Mouse (Mus musculus): ENCODE data around the gene Ube2e3. TPM values are rescaled to one million over a fixed set of nuclear protein-coding genes. Genes with fewer than 3 reads are reported as not detected.

Ube2e3 gene
- polyA plus RNA-seq, 1 experiment from 2014 or later = 224 TPM

DNA sequence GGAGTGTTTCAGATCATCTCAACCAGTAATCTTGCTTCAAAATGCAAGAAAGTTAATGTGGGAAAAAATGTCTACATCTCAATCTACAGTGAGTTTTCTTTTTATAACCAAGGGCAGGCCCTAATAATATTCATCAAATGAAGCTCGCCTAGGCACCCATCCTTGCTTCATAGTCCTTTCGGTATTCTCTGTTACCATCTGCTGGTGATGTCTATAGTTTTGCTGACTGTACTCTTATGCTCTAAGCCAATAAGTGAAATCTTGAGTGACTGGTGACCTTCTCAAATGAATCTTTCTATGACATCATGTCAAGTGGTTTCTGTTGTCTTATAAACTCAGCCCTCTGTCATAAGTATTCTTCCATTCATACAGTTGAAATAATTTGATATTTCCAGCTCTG is 97.1 kb downstream of the Ube2e3 start:
- no peak overlapping the region for H3K4me3 ChIP-seq
- no peak overlapping the region for H3K4me2 ChIP-seq (replicated peaks)
- no peak overlapping the region for H3K27ac ChIP-seq
- WGBS = 84% methylated on average over 2 of the region's 2 CpGs
- ATAC-seq (ENCODE audit: low FRiP score, low read depth) = no peak
- no peak overlapping the region for H3K9ac ChIP-seq
- H3K4me1 ChIP-seq = peaks cover 10% of the 10 kb centered on the region
- H3K27me3 ChIP-seq = no peaks in the 10 kb centered on the region; the same call in 1 of the 2 replicates
- H3K36me3 ChIP-seq = no peaks in the 10 kb centered on the region
- no peaks in the 10 kb centered on the region for H3K9me3 ChIP-seq

DNA sequence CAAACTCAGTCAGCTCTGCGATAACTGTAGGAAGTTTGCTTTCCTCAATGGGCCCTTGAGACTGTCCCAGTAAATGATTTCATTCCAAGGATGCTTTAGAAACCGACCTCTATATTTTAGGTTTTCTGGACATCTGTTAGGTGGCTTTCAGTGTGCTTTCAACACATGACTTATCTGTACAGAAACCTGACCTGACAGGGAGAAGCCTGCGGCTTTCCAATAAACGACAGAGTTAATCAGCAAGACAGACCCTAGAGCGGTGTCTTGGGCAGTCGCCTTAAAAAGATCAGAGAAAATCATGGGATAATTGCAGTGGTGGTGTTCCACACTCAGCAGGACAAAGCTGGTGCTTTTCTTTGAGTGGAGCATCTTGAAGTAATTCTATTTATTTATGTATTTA is 97.5 kb downstream of the Ube2e3 start:
- Histone ChIP-seq H3K9me3 (no peaks in the 10 kb centered on the region), H3K27ac (no peak overlapping the region), H3K9ac (no peak overlapping the region), H3K27me3 (no peaks in the 10 kb centered on the region; the same call in 1 of the 2 replicates), H3K36me3 (no peaks in the 10 kb centered on the region), H3K4me2 (replicated peaks) (no peak overlapping the region), H3K4me1 (peaks cover 10% of the 10 kb centered on the region), H3K4me3 (no peak overlapping the region)
- WGBS = 24% methylated on average over 6 of the region's 6 CpGs
- ATAC-seq (ENCODE audit: low FRiP score, low read depth) = no peak

DNA sequence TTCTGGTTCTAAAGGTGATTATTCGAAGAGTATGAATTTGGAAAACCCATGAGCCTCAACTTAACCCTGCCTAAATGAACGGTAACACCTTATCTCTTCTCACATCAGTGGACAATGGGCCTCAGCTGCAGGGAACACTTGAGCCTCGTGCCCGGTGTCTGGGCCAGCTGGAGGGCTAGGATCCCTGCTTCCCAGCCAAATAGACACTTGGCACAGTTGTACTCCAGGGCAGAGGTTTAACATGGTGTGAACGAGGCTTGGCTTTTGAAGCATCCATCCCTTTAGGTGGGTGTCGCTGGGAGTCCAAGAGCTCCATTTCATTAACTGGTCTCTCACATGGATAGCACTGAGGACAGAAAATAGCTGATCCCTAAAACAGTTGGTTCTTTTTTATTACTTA is 102.2 kb downstream of the Ube2e3 start:
- WGBS = 82% methylated on average over 6 of the region's 6 CpGs
- no peak overlapping the region for H3K27ac ChIP-seq
- no peak overlapping the region for H3K4me2 ChIP-seq (replicated peaks)
- no peak overlapping the region for H3K4me3 ChIP-seq
- no peaks in the 10 kb centered on the region for H3K9me3 ChIP-seq
- H3K36me3 ChIP-seq = no peaks in the 10 kb centered on the region
- no peaks in the 10 kb centered on the region for H3K4me1 ChIP-seq
- ATAC-seq (ENCODE audit: low FRiP score, low read depth) = no peak
- H3K9ac ChIP-seq = no peak overlapping the region
- no peaks in the 10 kb centered on the region for H3K27me3 ChIP-seq
